Mouse (Mus musculus) G1E (cell line): ENCODE measurements around the gene Map3k13.

Experiments used
- CTCF ChIP-seq: IDR thresholded peaks from 2 replicates; pipeline ENCODE4 v1.5.1; 2012; ENCODE audit warnings: low read depth, low read length, inconsistent platforms, mixed read lengths
- TAL1 ChIP-seq: conservative IDR thresholded peaks from 2 replicates; pipeline ENCODE4 v1.6.1; 2012; ENCODE audit warnings: low read depth, low read length, inconsistent platforms, mixed read lengths

- no peak for TF ChIP-seq CTCF
- no peak for TF ChIP-seq TAL1
These were observed 37.6 kb downstream of the Map3k13 start for GRCm38 (mm10) chr16:21831764-21832163.
